Mouse (Mus musculus) midbrain, embryonic 11.5 days (tissue): ENCODE data around the gene Eps8l2. TPM values are rescaled to one million over a fixed set of nuclear protein-coding genes. Genes with fewer than 3 reads are reported as not detected.

Experiments used
- ATAC-seq: fragments of 200-750 bp; cut with Nextera tagmentation; 2 replicates; pipeline ENCODE4 v1.8.0; 2017; ENCODE audit warnings: moderate TSS enrichment, moderate library complexity; ENCODE audit not compliant: low FRiP score
- DNase-seq: peaks from one replicate; pipeline ENCODE4 v3.0.0; 2015; ENCODE audit warnings: low spot score; ENCODE audit errors: missing footprints
- H3K27ac ChIP-seq: fragments of 300-500 bp; sonication (generic); 2 replicates; pipeline ENCODE4 v1.5.1; 2014; ENCODE audit warnings: low read depth, low read length
- H3K27me3 ChIP-seq: fragments of 300-500 bp; sonication (generic); 2 replicates; pipeline ENCODE4 v1.6.1; 2014; ENCODE audit warnings: mild to moderate bottlenecking, low read length, moderate library complexity, mixed read lengths; ENCODE audit not compliant: control insufficient read depth, insufficient read depth
- H3K36me3 ChIP-seq: fragments of 300-500 bp; sonication (generic); 2 replicates; pipeline ENCODE4 v1.6.1; 2014; ENCODE audit warnings: mild to moderate bottlenecking, low read length, moderate library complexity, mixed read lengths; ENCODE audit not compliant: control insufficient read depth, insufficient read depth
- H3K4me1 ChIP-seq: fragments of 300-500 bp; sonication (generic); 2 replicates; pipeline ENCODE4 v1.6.1; 2014; ENCODE audit warnings: low read length; ENCODE audit not compliant: control insufficient read depth, insufficient read depth
- H3K4me2 ChIP-seq: fragments of 300-500 bp; sonication (generic); 2 replicates; pipeline ENCODE4 v1.6.1; 2014; ENCODE audit warnings: mild to moderate bottlenecking, moderate library complexity
- H3K4me3 ChIP-seq: fragments of 300-500 bp; sonication (generic); 2 replicates; pipeline ENCODE4 v1.5.1; 2014; ENCODE audit warnings: low read depth, low read length
- H3K9ac ChIP-seq: fragments of 300-500 bp; sonication (generic); 2 replicates; pipeline ENCODE4 v1.6.1; 2014; ENCODE audit warnings: low read length
- H3K9me3 ChIP-seq: fragments of 300-500 bp; sonication (generic); 2 replicates; pipeline ENCODE4 v1.6.1; 2016; ENCODE audit warnings: low read length; ENCODE audit not compliant: control insufficient read depth
- WGBS: fragments of 180-500 bp; shearing (Covaris S2); extraction: QIAGEN DNeasy Blood & Tissue Kit; methylation state at CpG from one replicate; pipeline ENCODE4 v1.1.7; 2014; 5-methylcytosine and 5-hydroxymethylcytosine counted together
- polyA plus RNA-seq: library from polyadenylated mRNA; unstranded; fragments of >200 nt; fragmentation: Nextera tagmentation; extraction: Ambion mirVana; gene quantifications from 2 replicates; pipeline ENCODE4 v1.2.1, GENCODE M21; 2014

Eps8l2 gene
- polyA plus RNA-seq: 0.97 and 1.3 TPM in 2 replicates

DNA sequence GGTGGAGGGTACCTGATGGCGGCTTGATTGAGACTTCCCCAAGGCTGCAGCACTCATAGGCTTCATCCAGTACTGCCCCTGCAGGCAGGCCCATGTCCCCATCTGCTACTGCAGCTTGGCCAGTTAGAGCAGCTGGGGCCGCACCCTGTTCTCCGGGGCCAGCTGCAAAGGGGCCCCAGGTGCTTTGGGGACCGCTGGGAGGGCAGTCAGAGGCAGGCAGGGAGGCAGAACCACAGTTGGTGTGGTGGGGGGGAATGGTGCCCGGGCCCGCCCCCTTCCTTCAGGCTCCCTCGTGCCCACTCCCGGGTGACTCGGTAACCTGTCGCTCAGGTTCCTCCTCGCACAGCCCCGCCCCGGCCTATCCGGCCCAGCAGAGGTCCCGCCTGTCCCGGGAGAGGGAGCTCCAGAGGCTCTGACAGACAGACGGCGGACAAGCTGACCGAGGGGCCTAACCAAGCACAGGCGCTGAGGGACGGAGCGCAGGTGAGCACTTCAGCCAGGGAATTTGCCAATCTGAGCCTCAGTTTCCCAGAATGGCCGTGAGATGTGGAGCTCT lies at the start of gene Eps8l2:
Gene Eps8l2 (plus strand): TSS at position 305 of the 556 bp plus-strand sequence.
- H3K4me2 ChIP-seq: peak within 1 kb of the TSS; percentile 35
- H3K9ac ChIP-seq: peak within 1 kb of the TSS; percentile 14; the same call in 1 of the 2 replicates
- 3% methylated on average over 23 of the region's 23 CpGs for WGBS
- no peak within 1 kb of the TSS for H3K27ac ChIP-seq
- ATAC-seq (peak; percentile 54), DNase-seq (peak; percentile 86)
- no peaks in the 10 kb centered on the region for H3K9me3 ChIP-seq
- no peak within 1 kb of the TSS for H3K4me3 ChIP-seq
- peaks cover 6% of the 10 kb centered on the region; the same call in 1 of the 2 replicates for H3K4me1 ChIP-seq
- H3K36me3 ChIP-seq: peaks cover 2% of the 10 kb centered on the region; the same call in 1 of the 2 replicates
- H3K27me3 ChIP-seq: peaks cover 3% of the 10 kb centered on the region; the same call in 1 of the 2 replicates

GRCm38 (mm10) chr7:141291921-141292582 lies 46.6 kb upstream of the Eps8l2 start, which contains the start of gene Drd4:
Gene Drd4 (plus strand): TSS chr7:141292006.
- under 1% methylated on average over 45 of the region's 46 CpGs for WGBS
- peak within 1 kb of the TSS; percentile 43 for H3K4me3 ChIP-seq
- H3K27me3 ChIP-seq: peaks cover 57% of the 10 kb centered on the region
- peak within 1 kb of the TSS; percentile 65 for H3K9ac ChIP-seq
- H3K36me3 ChIP-seq: peaks cover under 1% of the 10 kb centered on the region; the same call in 1 of the 2 replicates
- H3K27ac ChIP-seq: no peak within 1 kb of the TSS
- peak within 1 kb of the TSS; percentile 88 for H3K4me2 ChIP-seq
- H3K4me1 ChIP-seq: peaks cover 21% of the 10 kb centered on the region
- DNase-seq (peak; percentile 95), ATAC-seq (peak; percentile 60)
- no peaks in the 10 kb centered on the region for H3K9me3 ChIP-seq

GRCm38 (mm10) chr7:141292583-141293388 lies 45.9 kb upstream of the Eps8l2 start:
- ATAC-seq (0 out of 2 replicates have a peak, but pooled peaks have one; percentile 6), DNase-seq (peak; percentile 90)
- no peaks in the 10 kb centered on the region for H3K9me3 ChIP-seq
- peaks cover 21% of the 10 kb centered on the region for H3K4me1 ChIP-seq
- H3K27me3 ChIP-seq: peaks cover 57% of the 10 kb centered on the region
- H3K4me2 ChIP-seq: peak overlapping the region; percentile 88
- H3K4me3 ChIP-seq: peak overlapping the region; percentile 43
- no peak overlapping the region; the same call in 1 of the 2 replicates for H3K9ac ChIP-seq
- H3K27ac ChIP-seq: no peak overlapping the region
- peaks cover 4% of the 10 kb centered on the region for H3K36me3 ChIP-seq
- WGBS: 23% methylated on average over 15 of the region's 15 CpGs

- ATAC-seq (peak; percentile 33; the same call in 1 of the 2 replicates), DNase-seq (peak; percentile 96)
- peaks cover 21% of the 10 kb centered on the region for H3K4me1 ChIP-seq
- H3K27ac ChIP-seq: no peak overlapping the region
- peaks cover 57% of the 10 kb centered on the region for H3K27me3 ChIP-seq
- H3K4me2 ChIP-seq: peak overlapping the region; percentile 64
- peak overlapping the region; percentile 48 for H3K9ac ChIP-seq
- peak overlapping the region; percentile 27 for H3K4me3 ChIP-seq
- no peaks in the 10 kb centered on the region for H3K9me3 ChIP-seq
- WGBS: 1% methylated on average over 53 of the region's 53 CpGs
- H3K36me3 ChIP-seq: peaks cover 4% of the 10 kb centered on the region
These were observed 44.7 kb upstream of the Eps8l2 start for GRCm38 (mm10) chr7:141293852-141294471.

- WGBS: 3% methylated on average over 22 of the region's 22 CpGs
- H3K27me3 ChIP-seq: peaks cover 57% of the 10 kb centered on the region
- H3K4me3 ChIP-seq: peak overlapping the region; percentile 27
- H3K36me3 ChIP-seq: peaks cover 4% of the 10 kb centered on the region
- no peak overlapping the region for H3K27ac ChIP-seq
- no peaks in the 10 kb centered on the region for H3K9me3 ChIP-seq
- ATAC-seq: no peak; the same call in 1 of the 2 replicates
- DNase-seq: peak; percentile 88
- H3K4me2 ChIP-seq: peak overlapping the region; percentile 64
- H3K4me1 ChIP-seq: peaks cover 21% of the 10 kb centered on the region
- no peak overlapping the region for H3K9ac ChIP-seq
These were observed 44.2 kb upstream of the Eps8l2 start for GRCm38 (mm10) chr7:141294479-141294878.

DNA sequence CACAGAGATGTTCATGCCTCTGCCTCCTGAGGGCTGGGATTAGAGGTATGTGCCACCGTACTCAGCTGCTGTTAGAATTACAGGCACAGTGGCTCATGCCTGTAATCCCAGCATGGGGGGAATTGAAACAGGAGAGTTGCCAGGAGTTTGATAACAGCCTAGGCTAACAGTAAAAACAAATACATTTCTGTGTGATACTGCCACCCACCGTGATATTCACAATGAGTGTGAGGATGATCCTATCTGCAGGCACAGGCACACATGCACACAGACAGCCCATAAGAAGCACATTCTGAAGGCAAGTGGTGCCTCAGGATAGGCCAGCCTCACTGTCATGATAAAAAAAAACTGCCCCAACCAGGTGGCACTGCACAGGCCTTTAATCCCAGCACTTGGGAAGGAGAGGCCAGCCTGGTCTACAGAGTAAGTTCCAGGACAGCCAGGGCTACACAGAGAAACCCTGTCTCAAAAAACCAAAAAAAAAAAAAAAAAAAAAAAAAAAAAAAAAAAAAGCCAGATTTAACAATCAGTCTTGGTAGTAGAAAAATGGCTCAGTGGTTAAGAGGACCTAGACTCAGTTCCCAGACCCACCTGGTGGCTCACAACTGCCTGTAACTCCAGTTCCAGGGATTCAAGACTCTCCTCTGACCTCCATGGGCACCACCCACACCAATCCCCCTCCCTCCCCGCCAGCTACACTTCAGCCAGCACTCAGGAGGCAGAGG lies 40.6 kb upstream of the Eps8l2 start:
- Histone ChIP-seq H3K4me3 (no peak overlapping the region), H3K27ac (no peak overlapping the region), H3K36me3 (peaks cover 6% of the 10 kb centered on the region), H3K4me2 (no peak overlapping the region), H3K27me3 (peaks cover 31% of the 10 kb centered on the region), H3K9me3 (no peaks in the 10 kb centered on the region), H3K4me1 (peaks cover 12% of the 10 kb centered on the region; the same call in 1 of the 2 replicates), H3K9ac (no peak overlapping the region)
- DNase-seq (no peak), ATAC-seq (no peak)
- 85% methylated on average over 3 of the region's 3 CpGs for WGBS

DNA sequence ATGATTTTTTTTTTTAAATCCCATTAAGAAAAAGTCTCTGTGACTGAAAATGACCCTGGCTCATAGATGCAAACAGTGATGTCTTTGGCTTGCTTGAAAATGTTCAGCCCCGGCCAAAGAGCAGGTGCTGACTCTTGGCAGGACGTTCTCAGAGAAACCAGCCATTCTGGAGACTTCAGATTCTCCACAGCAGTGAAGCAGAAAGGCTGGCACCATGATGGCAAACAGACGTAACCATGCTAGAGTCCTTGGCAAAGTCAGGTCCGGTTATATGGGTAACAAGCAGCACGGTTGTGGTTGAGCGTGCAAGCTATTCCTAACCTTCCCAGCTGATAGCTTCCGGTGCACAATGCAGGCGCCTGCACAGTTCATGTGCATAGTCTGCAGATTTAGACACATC lies 39.5 kb upstream of the Eps8l2 start:
- Histone ChIP-seq H3K27ac (no peak overlapping the region), H3K9ac (no peak overlapping the region), H3K36me3 (peaks cover 6% of the 10 kb centered on the region), H3K4me1 (0 out of 2 replicates have a peak, but pooled peaks cover under 1% of the 10 kb centered on the region), H3K27me3 (peaks cover 20% of the 10 kb centered on the region), H3K9me3 (no peaks in the 10 kb centered on the region), H3K4me2 (no peak overlapping the region), H3K4me3 (no peak overlapping the region)
- WGBS: 95% methylated on average over 8 of the region's 8 CpGs
- no peak for ATAC-seq
- no peak for DNase-seq

DNA sequence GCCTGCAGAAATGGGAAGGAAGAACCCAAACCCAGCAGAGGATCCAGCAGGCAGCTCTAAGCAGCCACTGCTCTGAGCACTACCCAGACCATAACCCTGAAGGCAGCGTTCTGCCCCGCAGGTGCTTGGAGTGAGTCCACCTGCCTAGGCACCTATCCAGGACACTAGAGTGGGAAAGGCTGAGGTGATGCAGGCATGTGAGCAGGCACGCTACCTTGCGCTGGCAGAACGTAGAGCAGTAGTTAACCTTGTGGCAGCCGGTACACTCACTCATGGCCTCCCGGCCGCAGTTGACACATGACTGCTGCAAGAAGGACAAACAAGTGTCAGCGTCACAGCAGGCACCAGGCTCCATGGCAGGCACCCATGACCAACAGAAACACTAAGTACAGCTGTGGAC lies 37.3 kb upstream of the Eps8l2 start:
- H3K9ac ChIP-seq: no peak overlapping the region
- no peak overlapping the region for H3K4me2 ChIP-seq
- H3K27ac ChIP-seq: no peak overlapping the region
- no peak overlapping the region for H3K4me3 ChIP-seq
- ATAC-seq: no peak
- no peak for DNase-seq
- H3K36me3 ChIP-seq: peaks cover 19% of the 10 kb centered on the region
- H3K27me3 ChIP-seq: no peaks in the 10 kb centered on the region
- no peaks in the 10 kb centered on the region for H3K9me3 ChIP-seq
- WGBS: 97% methylated on average over 9 of the region's 9 CpGs
- H3K4me1 ChIP-seq: no peaks in the 10 kb centered on the region
